Mouse (Mus musculus): ENCODE measurements around the gene Wdr13. TPM values are rescaled to one million over a fixed set of nuclear protein-coding genes. Genes with fewer than 3 reads are reported as not detected.
"Not testable (repeated sequence)": the region's sequence is repeated elsewhere in the genome, so short reads cannot be mapped to it uniquely, and the experiment has no call there.

Gene Wdr13
- polyA plus RNA-seq, 1 experiment, result 1.1 TPM

DNA sequence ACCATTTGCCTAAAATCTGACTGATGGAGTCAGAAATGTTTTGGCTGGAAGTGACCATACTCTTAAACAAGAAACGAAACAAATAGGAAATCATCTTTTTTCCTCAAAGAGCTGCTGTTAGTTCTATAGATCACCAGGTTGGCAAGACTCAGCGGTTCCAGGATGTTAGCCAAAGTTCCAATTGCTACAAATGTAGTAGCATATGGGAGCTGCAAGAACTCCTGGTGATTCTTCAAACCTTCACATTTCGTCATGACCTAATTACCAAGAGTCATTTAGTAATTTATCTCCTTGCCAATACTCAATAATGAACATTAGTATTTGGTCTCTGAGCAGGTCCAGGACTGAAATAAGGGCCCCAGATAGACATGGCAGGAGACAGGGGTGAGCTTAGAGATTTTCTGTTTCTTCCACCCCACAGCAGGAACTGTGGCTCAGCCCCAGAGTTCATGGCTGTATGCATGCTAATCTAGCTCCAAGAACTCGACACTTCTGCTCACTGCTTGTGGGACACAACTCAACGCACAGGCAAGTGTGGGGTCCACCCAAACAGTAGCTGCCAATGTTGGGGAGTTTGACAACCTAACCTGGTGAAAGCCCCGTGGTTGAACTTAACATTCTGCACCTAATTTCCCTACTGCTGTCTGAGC, 8.7 kb downstream of the Wdr13 start:
- H3K4me1 ChIP-seq (ENCODE audit: control insufficient read depth), result peaks cover under 1% of the 10 kb centered on the region
- H3K4me3 ChIP-seq (replicated peaks), result no peak overlapping the region
- peaks cover 12% of the 10 kb centered on the region for H3K9me3 ChIP-seq (ENCODE audit: control insufficient read depth, low read length)
- H3K27me3 ChIP-seq (ENCODE audit: control insufficient read depth), result no peaks in the 10 kb centered on the region
- peaks cover 51% of the 10 kb centered on the region for H3K36me3 ChIP-seq (ENCODE audit: control insufficient read depth)
- TF ChIP-seq TAL1 (IDR thresholded peaks at IDR 0.05; ENCODE audit: low read length) (no peak), GATA1 (IDR thresholded peaks at IDR 0.05; ENCODE audit: low read length) (no peak)

DNA sequence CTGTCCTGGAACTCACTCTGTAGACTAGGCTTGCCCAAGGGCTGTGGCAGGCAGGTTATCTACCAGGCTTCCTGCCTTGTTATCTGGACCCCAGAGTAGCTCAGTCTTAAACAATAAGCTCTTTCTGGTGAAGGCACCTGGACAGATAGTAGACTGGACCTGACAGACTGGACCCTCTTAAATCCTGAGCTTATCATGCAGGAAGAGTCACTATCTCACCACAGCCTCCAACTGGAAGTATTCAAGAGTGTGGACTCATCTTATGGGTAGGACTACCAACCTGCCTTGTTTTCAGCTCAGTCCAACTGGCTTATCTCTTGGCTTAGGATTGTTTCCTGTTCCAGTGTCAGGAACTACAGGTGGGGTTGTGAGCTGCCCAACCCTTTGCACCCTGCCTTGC, 15.4 kb downstream of the Wdr13 start:
- Histone ChIP-seq H3K4me1 (ENCODE audit: control insufficient read depth) (peaks cover 4% of the 10 kb centered on the region; the same call in 1 of the 2 replicates), H3K4me3 (replicated peaks) (no peak overlapping the region), H3K9me3 (ENCODE audit: control insufficient read depth, low read length) (peaks cover 5% of the 10 kb centered on the region), H3K36me3 (ENCODE audit: control insufficient read depth) (peaks cover 3% of the 10 kb centered on the region), H3K27me3 (ENCODE audit: control insufficient read depth) (no peaks in the 10 kb centered on the region)
- TF ChIP-seq GATA1 (IDR thresholded peaks at IDR 0.05; ENCODE audit: low read length), result no peak
- no peak for TF ChIP-seq TAL1 (IDR thresholded peaks at IDR 0.05; ENCODE audit: low read length)

- peaks cover 5% of the 10 kb centered on the region for H3K9me3 ChIP-seq (ENCODE audit: control insufficient read depth, low read length)
- peaks cover 4% of the 10 kb centered on the region; the same call in 1 of the 2 replicates for H3K4me1 ChIP-seq (ENCODE audit: control insufficient read depth)
- peaks cover 3% of the 10 kb centered on the region for H3K36me3 ChIP-seq (ENCODE audit: control insufficient read depth)
- H3K27me3 ChIP-seq (ENCODE audit: control insufficient read depth), result no peaks in the 10 kb centered on the region
- no peak overlapping the region for H3K4me3 ChIP-seq (replicated peaks)
- no peak for TF ChIP-seq GATA1 (IDR thresholded peaks at IDR 0.05; ENCODE audit: low read length)
These were observed 17.4 kb downstream of the Wdr13 start for GRCm38 (mm10) chrX:8115275-8115674.

DNA sequence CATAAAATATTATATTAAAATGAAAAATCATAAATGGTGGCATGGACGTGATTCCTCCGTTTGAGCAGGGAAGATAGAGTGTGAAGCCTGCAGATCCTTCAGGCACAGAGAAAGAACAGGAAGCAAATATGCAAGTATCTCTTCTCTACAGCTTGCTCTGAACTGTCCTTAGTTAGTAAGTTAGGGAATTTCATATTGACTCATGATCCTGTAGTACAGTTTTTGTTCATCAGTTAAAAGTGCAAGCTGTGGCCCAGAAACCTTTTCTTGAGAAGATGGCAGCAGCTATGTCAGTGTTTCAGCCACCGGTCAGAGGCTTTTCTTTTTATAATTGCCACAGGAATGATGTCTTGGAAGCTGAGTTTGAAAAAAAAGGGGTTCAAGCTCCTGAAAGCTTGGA, 27.7 kb downstream of the Wdr13 start:
- Histone ChIP-seq H3K4me1 (ENCODE audit: control insufficient read depth) (peaks cover 31% of the 10 kb centered on the region), H3K27me3 (ENCODE audit: control insufficient read depth) (no peaks in the 10 kb centered on the region), H3K9me3 (ENCODE audit: control insufficient read depth, low read length) (no peaks in the 10 kb centered on the region), H3K4me3 (replicated peaks) (no peak overlapping the region), H3K36me3 (ENCODE audit: control insufficient read depth) (no peaks in the 10 kb centered on the region)
- TF ChIP-seq TAL1 (IDR thresholded peaks at IDR 0.05; ENCODE audit: low read length) (no peak), GATA1 (IDR thresholded peaks at IDR 0.05; ENCODE audit: low read length) (no peak)

DNA sequence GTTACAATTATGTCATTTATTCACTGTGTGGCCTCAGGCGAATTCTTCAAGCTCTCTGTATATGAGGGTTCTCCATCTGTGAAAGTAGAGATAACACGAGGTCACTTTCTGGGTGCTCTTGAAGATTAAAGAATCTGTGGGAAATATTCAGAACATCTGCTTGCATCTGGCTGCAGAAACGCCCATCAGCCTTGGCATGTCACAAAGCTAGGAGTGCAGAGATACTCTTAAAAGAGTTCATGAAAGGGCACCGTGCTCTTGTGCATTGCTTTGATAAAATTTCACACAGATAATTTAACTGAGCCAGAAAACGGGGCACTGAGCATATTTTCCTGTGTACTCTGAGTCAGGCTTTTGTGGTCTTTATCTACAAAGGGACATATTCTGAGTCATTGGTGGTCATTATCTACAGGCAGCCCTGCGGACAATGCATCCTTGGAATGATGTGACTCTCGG, 30.5 kb downstream of the Wdr13 start:
- TF ChIP-seq TAL1 (IDR thresholded peaks at IDR 0.05; ENCODE audit: low read length) (peak; percentile 61), GATA1 (IDR thresholded peaks at IDR 0.05; ENCODE audit: low read length) (peak; percentile 35; the same call in 1 of the 2 replicates)
- Histone ChIP-seq H3K4me3 (replicated peaks) (peak overlapping the region; percentile 4), H3K9me3 (ENCODE audit: control insufficient read depth, low read length) (no peaks in the 10 kb centered on the region), H3K4me1 (ENCODE audit: control insufficient read depth) (peaks cover 39% of the 10 kb centered on the region), H3K36me3 (ENCODE audit: control insufficient read depth) (no peaks in the 10 kb centered on the region), H3K27me3 (ENCODE audit: control insufficient read depth) (no peaks in the 10 kb centered on the region)

- H3K9me3 ChIP-seq (ENCODE audit: control insufficient read depth, low read length), result no peaks in the 10 kb centered on the region
- no peaks in the 10 kb centered on the region for H3K36me3 ChIP-seq (ENCODE audit: control insufficient read depth)
- H3K4me3 ChIP-seq (replicated peaks), result no peak overlapping the region
- H3K27me3 ChIP-seq (ENCODE audit: control insufficient read depth), result no peaks in the 10 kb centered on the region
- H3K4me1 ChIP-seq (ENCODE audit: control insufficient read depth), result peaks cover 40% of the 10 kb centered on the region
- no peak for TF ChIP-seq GATA1 (IDR thresholded peaks at IDR 0.05; ENCODE audit: low read length)
- no peak for TF ChIP-seq TAL1 (IDR thresholded peaks at IDR 0.05; ENCODE audit: low read length)
These were observed 31.7 kb downstream of the Wdr13 start for GRCm38 (mm10) chrX:8101017-8101416.

DNA sequence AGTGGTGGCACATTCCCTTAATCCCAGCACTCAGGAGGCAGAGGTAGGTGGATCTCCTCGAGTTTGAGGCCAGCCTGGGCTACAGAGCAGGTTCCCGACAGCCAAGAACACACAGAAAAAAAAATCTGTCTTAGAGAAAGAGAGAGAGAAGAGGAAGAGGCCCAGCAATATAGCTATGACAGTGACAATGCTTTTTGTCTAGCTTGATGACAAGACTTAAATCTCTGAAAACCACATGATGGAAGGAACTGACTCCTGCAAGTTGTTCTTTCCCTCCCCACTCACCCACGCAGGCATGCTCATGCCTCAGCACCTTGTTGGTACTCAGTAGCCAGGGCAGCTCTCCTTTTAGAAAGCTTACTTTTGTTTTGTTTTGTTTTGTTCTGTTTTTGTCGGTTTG, 33.3 kb downstream of the Wdr13 start:
- H3K27me3 ChIP-seq (ENCODE audit: control insufficient read depth), result no peaks in the 10 kb centered on the region
- no peak overlapping the region for H3K4me3 ChIP-seq (replicated peaks)
- TF ChIP-seq TAL1 (IDR thresholded peaks at IDR 0.05; ENCODE audit: low read length), result no peak
- no peak for TF ChIP-seq GATA1 (IDR thresholded peaks at IDR 0.05; ENCODE audit: low read length)
- H3K4me1 ChIP-seq (ENCODE audit: control insufficient read depth), result peaks cover 46% of the 10 kb centered on the region
- no peaks in the 10 kb centered on the region for H3K36me3 ChIP-seq (ENCODE audit: control insufficient read depth)
- no peaks in the 10 kb centered on the region for H3K9me3 ChIP-seq (ENCODE audit: control insufficient read depth, low read length)

GRCm38 (mm10) chrX:8096787-8097242, 35.9 kb downstream of the Wdr13 start:
- Histone ChIP-seq H3K4me3 (replicated peaks) (peak overlapping the region; percentile 62), H3K4me1 (ENCODE audit: control insufficient read depth) (peaks cover 33% of the 10 kb centered on the region), H3K27me3 (ENCODE audit: control insufficient read depth) (no peaks in the 10 kb centered on the region), H3K9me3 (ENCODE audit: control insufficient read depth, low read length) (no peaks in the 10 kb centered on the region), H3K36me3 (ENCODE audit: control insufficient read depth) (no peaks in the 10 kb centered on the region)
- no peak for TF ChIP-seq TAL1 (IDR thresholded peaks at IDR 0.05; ENCODE audit: low read length)
- TF ChIP-seq GATA1 (IDR thresholded peaks at IDR 0.05; ENCODE audit: low read length), result no peak

DNA sequence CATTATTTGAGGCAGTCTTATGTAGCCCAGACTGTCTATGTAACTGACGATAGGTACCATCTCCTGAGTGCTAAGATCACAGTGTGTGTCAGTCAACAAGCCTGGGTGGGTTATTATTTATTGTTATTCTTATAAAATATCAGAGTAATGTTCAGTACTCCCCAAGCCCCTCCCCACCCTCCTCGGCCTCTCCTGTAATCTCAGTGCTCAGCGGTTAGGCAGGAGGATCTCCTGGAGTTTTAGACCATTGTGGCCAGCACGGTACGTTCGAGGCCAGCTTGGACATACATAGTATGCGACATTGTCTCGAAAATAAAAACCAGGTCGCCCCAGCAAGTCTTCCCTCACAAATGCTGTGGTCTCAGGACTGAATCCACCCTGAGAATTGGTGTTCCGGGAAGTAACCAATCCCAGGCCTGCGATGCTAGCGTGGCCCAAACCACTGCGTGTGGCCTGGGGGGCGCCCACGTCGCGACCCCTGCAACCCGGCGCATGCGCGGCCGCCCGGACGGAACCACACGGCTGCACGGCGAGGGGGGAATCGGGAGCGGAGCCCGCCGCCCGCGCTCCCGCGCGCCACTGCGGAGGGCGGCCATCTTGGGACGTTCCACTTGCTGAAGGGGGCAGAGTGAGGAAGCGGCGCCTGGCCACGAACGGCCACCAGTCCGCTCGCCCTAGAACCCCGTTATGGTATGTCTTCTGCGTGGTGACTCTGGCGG, 36.5 kb downstream of the Wdr13 start:
- Histone ChIP-seq H3K4me3 (replicated peaks) (peak overlapping the region; percentile 62), H3K4me1 (ENCODE audit: control insufficient read depth) (peaks cover 27% of the 10 kb centered on the region)
- not testable (repeated sequence) for H3K36me3 ChIP-seq (ENCODE audit: control insufficient read depth); H3K27me3 ChIP-seq (ENCODE audit: control insufficient read depth); H3K9me3 ChIP-seq (ENCODE audit: control insufficient read depth, low read length)

Data from erythroblast, embryonic 14.5 days (primary cell).